Mouse (Mus musculus): ENCODE data around the gene Fyn. TPM values are rescaled to one million over a fixed set of nuclear protein-coding genes. Genes with fewer than 3 reads are reported as not detected.

The Fyn gene
- total and polyA plus RNA-seq, 2 experiments, result 4.4 to 5.6 TPM

DNA sequence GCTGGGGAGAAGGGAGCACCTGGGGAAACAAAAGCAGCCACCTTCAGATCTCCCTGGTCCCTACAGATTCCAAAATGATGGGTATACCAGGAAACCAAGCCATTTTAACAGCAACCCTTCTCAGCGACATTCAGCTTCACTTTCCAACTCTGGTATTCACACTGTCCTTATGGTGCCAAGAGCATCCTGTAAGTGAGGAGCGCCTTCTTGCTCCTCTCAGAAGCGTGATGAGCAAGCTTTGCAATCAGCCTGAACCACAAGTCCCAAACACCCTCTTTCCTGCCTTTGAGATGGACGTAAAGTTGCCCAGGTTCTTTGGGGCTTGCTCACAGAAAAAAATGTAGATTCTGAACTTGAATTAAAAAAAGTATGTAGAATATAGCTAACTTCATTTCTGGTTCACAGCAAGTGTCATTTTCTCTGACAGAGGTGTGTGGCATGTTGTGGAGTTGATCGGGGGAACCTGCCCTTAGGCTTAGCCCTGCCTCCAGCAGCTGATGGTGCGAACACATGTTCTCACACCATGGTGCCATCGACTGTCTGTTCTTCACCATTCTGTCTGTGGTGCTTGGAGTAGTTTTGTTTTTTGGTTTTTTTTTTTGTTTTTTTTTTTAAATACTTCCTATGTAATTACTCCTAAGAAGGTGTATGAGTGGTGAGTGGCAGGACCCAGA lies 102.5 kb downstream of the Fyn start:
- Histone ChIP-seq H3K4me3 (ENCODE audit: insufficient read depth, low read depth, low read length) (no peak overlapping the region), H3K9ac (ENCODE audit: low read depth, low read length) (no peak overlapping the region), H3K36me3 (ENCODE audit: control insufficient read depth, insufficient read depth, low read length) (no peaks in the 10 kb centered on the region), H3K79me2 (ENCODE audit: control insufficient read depth, insufficient read depth, low read length) (no peaks in the 10 kb centered on the region), H3K27me3 (ENCODE audit: control insufficient read depth, insufficient read depth, low read length) (no peaks in the 10 kb centered on the region), H3K27ac (replicated peaks; ENCODE audit: insufficient read depth, low read depth, low read length) (no peak overlapping the region), H3K4me1 (ENCODE audit: control insufficient read depth, insufficient read depth, low read length) (peaks cover 2% of the 10 kb centered on the region; the same call in 1 of the 2 replicates)
- no peak for TF ChIP-seq POLR2A (IDR thresholded peaks at IDR 0.05; ENCODE audit: extremely low read depth, insufficient read depth, low read length)
- TF ChIP-seq CTCF (IDR thresholded peaks at IDR 0.05; ENCODE audit: low read depth, low read length), result no peak
- 88% methylated on average over 7 of the region's 7 CpGs for WGBS
- DNase-seq (ENCODE audit: extremely low read depth, low read depth, low spot score), result no peak

DNA sequence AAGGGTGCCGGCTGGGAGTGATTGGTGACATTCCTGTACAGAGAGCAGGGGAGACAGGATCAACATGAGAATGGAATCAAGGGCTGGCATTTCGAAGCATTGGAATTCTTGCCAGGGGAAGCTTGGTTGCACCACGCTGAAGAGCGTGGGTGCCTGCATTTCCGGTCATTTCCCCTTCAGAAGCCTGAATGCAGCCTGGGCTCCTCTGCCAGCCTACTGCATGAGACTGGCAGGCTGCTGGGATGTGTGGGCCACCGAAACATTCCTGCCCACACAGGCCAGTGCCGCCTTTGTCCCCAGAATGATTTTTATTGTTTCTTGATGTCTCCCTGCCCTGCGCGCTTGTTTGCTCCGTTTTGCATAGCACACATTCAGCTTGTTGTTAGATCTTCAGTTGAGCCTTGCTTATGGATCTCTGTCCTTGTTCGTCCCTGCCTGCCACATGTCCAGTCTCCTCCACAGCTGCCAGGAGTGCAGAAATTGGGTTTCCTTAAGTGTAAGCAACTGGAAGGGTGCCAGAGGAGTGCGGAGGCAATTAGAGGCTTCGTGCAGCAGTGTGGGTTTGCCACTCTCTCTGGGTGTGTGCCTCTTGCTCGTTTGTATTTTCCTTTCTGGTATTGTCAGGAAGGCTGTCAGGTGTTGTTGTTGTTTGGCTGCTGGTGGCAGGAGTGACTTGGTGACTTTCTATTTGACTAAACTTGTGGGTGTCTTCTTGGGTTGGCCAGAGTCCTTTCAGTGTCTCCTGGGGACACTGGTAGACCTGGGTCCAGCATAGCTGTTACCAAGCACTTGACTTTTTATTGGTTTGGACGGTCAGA lies 103.3 kb downstream of the Fyn start:
- no peaks in the 10 kb centered on the region for H3K27me3 ChIP-seq (ENCODE audit: control insufficient read depth, insufficient read depth, low read length)
- no peak for DNase-seq (ENCODE audit: extremely low read depth, low read depth, low spot score)

GRCm38 (mm10) chr10:39472923-39473322 lies 104.3 kb downstream of the Fyn start:
- no peak overlapping the region for H3K27ac ChIP-seq (replicated peaks; ENCODE audit: insufficient read depth, low read depth, low read length)
- 35% methylated on average over 7 of the region's 7 CpGs for WGBS
- no peaks in the 10 kb centered on the region; the same call in 1 of the 2 replicates for H3K4me1 ChIP-seq (ENCODE audit: control insufficient read depth, insufficient read depth, low read length)
- no peak for TF ChIP-seq CTCF (IDR thresholded peaks at IDR 0.05; ENCODE audit: low read depth, low read length)
- TF ChIP-seq POLR2A (IDR thresholded peaks at IDR 0.05; ENCODE audit: extremely low read depth, insufficient read depth, low read length), result no peak
- DNase-seq (ENCODE audit: extremely low read depth, low read depth, low spot score), result no peak
- H3K79me2 ChIP-seq (ENCODE audit: control insufficient read depth, insufficient read depth, low read length), result no peaks in the 10 kb centered on the region
- H3K9ac ChIP-seq (ENCODE audit: low read depth, low read length), result no peak overlapping the region
- H3K27me3 ChIP-seq (ENCODE audit: control insufficient read depth, insufficient read depth, low read length), result no peaks in the 10 kb centered on the region
- no peaks in the 10 kb centered on the region for H3K36me3 ChIP-seq (ENCODE audit: control insufficient read depth, insufficient read depth, low read length)
- no peak overlapping the region for H3K4me3 ChIP-seq (ENCODE audit: insufficient read depth, low read depth, low read length)

More for the DNA sequence above, 103.3 kb downstream of the Fyn start:
- no peak overlapping the region for H3K9ac ChIP-seq (ENCODE audit: low read depth, low read length)
- peaks cover 2% of the 10 kb centered on the region; the same call in 1 of the 2 replicates for H3K4me1 ChIP-seq (ENCODE audit: control insufficient read depth, insufficient read depth, low read length)
- TF ChIP-seq CTCF (IDR thresholded peaks at IDR 0.05; ENCODE audit: low read depth, low read length) (no peak), POLR2A (IDR thresholded peaks at IDR 0.05; ENCODE audit: extremely low read depth, insufficient read depth, low read length) (no peak)
- H3K79me2 ChIP-seq (ENCODE audit: control insufficient read depth, insufficient read depth, low read length), result no peaks in the 10 kb centered on the region
- WGBS, result 68% methylated on average over 15 of the region's 15 CpGs
- H3K27ac ChIP-seq (replicated peaks; ENCODE audit: insufficient read depth, low read depth, low read length), result no peak overlapping the region
- no peak overlapping the region for H3K4me3 ChIP-seq (ENCODE audit: insufficient read depth, low read depth, low read length)
- no peaks in the 10 kb centered on the region for H3K36me3 ChIP-seq (ENCODE audit: control insufficient read depth, insufficient read depth, low read length)

DNA sequence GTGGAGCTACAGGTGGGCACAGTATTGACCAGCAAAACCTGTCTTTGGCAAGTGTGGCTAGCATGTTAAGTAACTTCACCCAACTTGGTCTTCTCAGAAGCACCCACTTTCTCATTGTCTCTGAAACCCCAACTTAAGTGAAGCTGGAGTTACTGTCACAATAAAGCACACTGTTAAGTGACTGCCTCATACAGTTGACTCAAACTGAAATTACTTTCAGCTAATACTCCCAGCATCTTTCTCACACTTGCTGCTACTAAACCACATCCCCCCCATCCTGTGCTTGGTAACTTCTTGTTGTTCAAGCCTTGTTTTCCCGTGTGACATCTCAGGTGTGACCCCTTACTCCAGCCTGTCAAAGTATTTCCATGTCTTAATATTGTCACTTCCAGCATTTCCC lies 110.7 kb downstream of the Fyn start:
- Histone ChIP-seq H3K4me3 (ENCODE audit: insufficient read depth, low read depth, low read length) (no peak overlapping the region), H3K27ac (replicated peaks; ENCODE audit: insufficient read depth, low read depth, low read length) (no peak overlapping the region), H3K9ac (ENCODE audit: low read depth, low read length) (no peak overlapping the region), H3K27me3 (ENCODE audit: control insufficient read depth, insufficient read depth, low read length) (no peaks in the 10 kb centered on the region), H3K79me2 (ENCODE audit: control insufficient read depth, insufficient read depth, low read length) (no peaks in the 10 kb centered on the region), H3K4me1 (ENCODE audit: control insufficient read depth, insufficient read depth, low read length) (no peaks in the 10 kb centered on the region), H3K36me3 (ENCODE audit: control insufficient read depth, insufficient read depth, low read length) (no peaks in the 10 kb centered on the region)
- no peak for DNase-seq (ENCODE audit: extremely low read depth, low read depth, low spot score)
- WGBS, result 76% methylated on average over 1 of the region's 1 CpGs
- TF ChIP-seq CTCF (IDR thresholded peaks at IDR 0.05; ENCODE audit: low read depth, low read length) (no peak), POLR2A (IDR thresholded peaks at IDR 0.05; ENCODE audit: extremely low read depth, insufficient read depth, low read length) (no peak)

DNA sequence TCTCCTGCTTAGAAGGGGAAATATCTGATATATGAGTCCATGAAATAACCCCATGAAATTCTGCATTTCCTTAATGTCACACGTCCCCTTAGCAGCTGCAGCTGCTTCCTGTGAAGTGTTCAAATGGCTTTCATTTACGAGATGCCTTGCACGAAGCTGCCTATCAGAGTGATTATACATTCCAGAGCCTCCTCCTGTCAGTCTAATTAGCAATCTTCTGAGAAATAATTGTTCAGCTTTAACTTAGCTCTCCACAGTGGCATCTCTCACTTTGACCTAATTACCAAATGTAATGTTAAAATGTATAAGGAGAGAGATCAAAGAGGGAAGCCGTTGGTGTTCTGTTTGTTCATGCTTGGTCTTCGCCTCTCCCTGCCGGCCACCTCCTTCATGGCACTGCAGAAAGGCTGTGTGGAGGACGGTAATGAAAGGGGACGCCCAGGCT lies 115.7 kb downstream of the Fyn start:
- Histone ChIP-seq H3K9ac (ENCODE audit: low read depth, low read length) (no peak overlapping the region), H3K4me1 (ENCODE audit: control insufficient read depth, insufficient read depth, low read length) (peaks cover 9% of the 10 kb centered on the region), H3K4me3 (ENCODE audit: insufficient read depth, low read depth, low read length) (no peak overlapping the region), H3K27ac (replicated peaks; ENCODE audit: insufficient read depth, low read depth, low read length) (no peak overlapping the region), H3K36me3 (ENCODE audit: control insufficient read depth, insufficient read depth, low read length) (no peaks in the 10 kb centered on the region), H3K27me3 (ENCODE audit: control insufficient read depth, insufficient read depth, low read length) (no peaks in the 10 kb centered on the region), H3K79me2 (ENCODE audit: control insufficient read depth, insufficient read depth, low read length) (no peaks in the 10 kb centered on the region)
- 68% methylated on average over 8 of the region's 8 CpGs for whole genome bisulfite sequencing
- no peak for DNase-seq (ENCODE audit: extremely low read depth, low read depth, low spot score)
- TF ChIP-seq CTCF (IDR thresholded peaks at IDR 0.05; ENCODE audit: low read depth, low read length) (no peak), POLR2A (IDR thresholded peaks at IDR 0.05; ENCODE audit: extremely low read depth, insufficient read depth, low read length) (no peak)
